Mouse (Mus musculus) frontal cortex, postnatal 36 days (tissue): ENCODE measurements at regions not wholly inside any gene's neighbourhood (a gene's known extent, or its start where the extent isn't known, plus 50 kb on each side); places are given as distances from the start of the nearest gene placed in this dataset.
"Not testable (repeated sequence)": the region's sequence is repeated elsewhere in the genome, so short reads cannot be mapped to it uniquely, and the experiment has no call there.

Source experiments
- DNase-seq, 2 experiments: peaks; one replicate each; pipeline ENCODE4 v3.0.0; 2022; ENCODE audit warnings: low spot score in 2 of 2

DNA sequence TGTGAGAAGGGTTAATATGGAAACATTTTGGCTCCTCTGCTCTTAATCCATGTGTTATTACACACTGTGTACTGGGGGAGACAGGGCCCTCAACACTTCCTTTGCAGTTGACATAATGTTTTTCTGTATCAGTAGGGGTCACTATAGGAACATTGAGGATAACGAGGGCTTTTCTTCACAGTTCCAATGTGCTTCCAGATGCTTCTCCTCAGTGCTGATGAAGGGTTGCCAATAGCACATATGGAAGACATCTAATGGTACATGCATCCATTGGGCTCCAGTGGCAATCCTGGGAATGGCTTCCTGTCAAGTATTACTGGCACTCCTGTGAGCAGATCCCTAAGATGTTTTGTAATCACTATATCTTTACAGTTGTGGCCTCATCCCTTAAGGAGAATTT is 62.1 kb downstream of the Naa11 start:
- no peak for DNase-seq

- no peak for DNase-seq
These were observed 66.3 kb downstream of the Naa11 start for GRCm38 (mm10) chr5:97325831-97326230.

DNA sequence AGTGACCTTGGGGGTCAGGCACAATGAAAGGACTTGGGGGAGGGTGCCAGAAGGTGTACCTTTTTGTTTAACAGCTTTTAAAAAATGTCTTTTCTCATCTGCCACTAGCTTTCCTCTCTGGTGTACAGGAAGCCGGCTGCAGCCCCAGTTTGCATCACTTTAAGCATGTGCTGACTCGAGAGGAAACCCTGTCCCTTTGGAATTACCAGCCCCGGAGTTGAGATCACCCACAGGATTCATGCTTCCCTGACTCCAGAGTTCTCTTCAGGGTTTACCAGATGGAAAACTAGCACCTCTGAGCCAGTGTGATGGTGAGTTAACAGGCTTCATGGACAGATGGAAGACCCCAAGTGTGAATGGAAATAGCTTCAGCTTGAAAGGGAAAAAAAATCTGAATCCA is 68.3 kb downstream of the Naa11 start:
- no peak for DNase-seq

- DNase-seq, result no peak
These were observed 72.2 kb downstream of the Naa11 start for GRCm38 (mm10) chr5:97319816-97320487.

GRCm38 (mm10) chr5:97306902-97307301 is 85.3 kb downstream of the Naa11 start:
- no peak for DNase-seq

GRCm38 (mm10) chr5:97304921-97305320 is 87.3 kb downstream of the Naa11 start:
- DNase-seq, result no peak

GRCm38 (mm10) chr5:97301621-97302020 is 90.6 kb downstream of the Naa11 start:
- DNase-seq, result no peak

DNA sequence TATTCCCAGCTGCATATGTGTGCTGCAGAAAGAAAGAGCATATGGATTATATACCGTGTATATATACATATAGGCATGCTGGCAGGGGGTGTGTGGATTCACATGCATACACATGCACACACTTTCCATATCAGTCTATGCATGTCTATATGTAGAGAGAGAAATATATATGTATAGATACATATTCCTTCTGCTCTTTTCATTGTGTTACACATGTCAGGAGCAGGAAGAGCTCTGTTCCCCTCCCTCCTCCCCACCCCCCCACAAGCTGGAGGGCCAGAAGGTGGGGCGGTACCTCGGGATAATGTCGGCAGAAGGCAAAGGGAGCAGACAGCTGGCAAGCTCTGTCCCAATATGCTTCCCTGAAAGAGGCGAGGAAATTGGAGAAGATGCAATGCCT is 91.3 kb downstream of the Naa11 start:
- peak; percentile 43 to 70 for DNase-seq

DNA sequence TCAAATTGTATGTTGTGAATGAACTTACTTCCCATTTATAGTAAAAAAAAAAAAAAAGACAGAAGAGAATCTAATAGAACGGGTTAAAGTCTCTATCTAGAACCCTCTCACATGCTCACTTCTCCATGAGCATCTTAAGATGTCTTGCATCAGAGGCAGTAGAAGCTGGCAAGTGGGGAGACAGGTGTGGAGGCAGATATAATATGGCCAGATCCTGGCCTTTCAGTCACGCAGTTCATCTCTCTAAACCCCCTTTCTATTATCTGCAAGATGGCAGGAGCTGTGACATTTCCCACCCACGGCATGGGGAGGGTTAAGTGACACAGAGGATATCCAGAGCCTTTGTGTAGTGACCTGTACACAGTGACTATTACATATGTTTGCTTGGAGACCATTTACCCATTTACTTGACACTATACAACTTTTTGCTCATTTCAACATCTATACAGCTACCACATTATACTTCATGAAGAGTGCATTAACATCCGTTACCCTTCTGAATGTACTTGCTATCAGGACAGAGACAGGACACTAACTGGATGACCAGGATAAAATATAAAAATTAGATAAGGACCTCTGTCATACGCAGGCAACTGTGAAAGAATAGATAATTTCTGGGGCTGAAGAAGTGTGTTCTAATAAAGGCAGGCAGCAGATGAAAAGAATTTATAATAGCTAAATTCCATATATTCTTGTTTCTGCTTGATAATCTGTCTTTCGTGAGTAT is 91.9 kb downstream of the Naa11 start:
- no peak for DNase-seq

- DNase-seq, result no peak
These were observed 92.5 kb downstream of the Naa11 start for GRCm38 (mm10) chr5:97299631-97300030.

GRCm38 (mm10) chr5:97296213-97296612 is 96.0 kb downstream of the Naa11 start:
- no peak for DNase-seq

- DNase-seq, result no peak
These were observed 102.0 kb downstream of the Naa11 start for GRCm38 (mm10) chr5:97290166-97290681.

DNA sequence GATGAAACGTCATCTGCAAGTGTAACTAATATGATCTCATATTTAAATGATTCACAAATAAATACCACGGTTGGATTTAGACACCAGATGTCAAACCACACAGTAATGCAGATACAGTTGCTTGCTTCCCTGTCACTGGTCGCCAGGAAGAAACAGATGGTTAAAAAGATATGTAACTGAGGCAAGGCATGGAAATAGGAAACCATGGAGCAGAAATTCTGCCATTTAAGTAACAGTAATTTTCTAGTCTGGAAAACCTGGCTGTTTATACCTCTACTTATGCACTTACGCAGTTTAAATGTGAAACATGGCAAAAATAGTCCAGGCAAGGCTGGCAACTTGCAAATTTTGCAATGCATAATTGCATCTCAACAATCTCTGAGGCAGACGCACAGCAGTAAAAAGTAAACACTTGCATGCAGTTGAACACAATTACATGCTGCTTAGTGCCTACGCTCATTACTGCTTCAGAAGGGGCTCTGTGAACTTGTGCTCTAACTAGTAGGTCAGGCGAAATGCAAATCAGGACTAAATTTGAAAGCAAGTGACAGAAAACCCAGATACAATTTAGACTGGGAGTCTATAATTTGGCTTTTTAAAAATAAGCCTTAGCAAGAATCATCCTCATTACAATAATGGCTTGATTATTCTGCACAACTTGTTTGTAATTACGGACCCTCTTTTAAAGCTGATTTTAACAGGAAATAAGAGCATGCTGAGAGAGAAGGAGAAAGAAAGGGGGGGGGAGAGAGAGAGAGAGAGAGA is 102.6 kb downstream of the Naa11 start:
- peak in 1 of 2 experiments; percentile 56 for DNase-seq

- no peak for DNase-seq
These were observed 112.7 kb downstream of the Naa11 start for GRCm38 (mm10) chr5:97279455-97279854.

- no peak for DNase-seq
These were observed 114.2 kb downstream of the Naa11 start for GRCm38 (mm10) chr5:97277795-97278572.

- no peak for DNase-seq
These were observed 115.5 kb downstream of the Naa11 start for GRCm38 (mm10) chr5:97276724-97277123.

DNA sequence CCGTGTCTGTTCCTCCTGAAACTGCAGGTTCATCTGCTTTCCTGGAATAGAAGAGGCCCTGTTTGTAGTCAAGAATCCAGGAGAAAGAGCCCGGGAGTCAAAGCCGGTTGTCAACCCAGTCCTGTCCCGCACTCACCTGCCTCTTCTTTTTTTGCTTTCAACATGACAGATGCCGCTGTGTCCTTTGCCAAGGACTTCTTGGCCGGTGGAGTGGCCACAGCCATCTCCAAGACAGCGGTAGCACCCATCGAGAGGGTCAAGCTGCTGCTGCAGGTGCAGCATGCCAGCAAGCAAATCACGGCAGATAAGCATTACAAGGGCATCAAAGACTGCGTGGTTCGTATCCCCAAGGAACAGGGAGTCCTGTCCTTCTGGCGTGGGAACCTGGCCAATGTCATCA is 127.5 kb downstream of the Naa11 start:
- not testable (repeated sequence) for DNase-seq

- no peak for DNase-seq
These were observed 135.1 kb downstream of the Naa11 start for GRCm38 (mm10) chr5:97257106-97257505.

- DNase-seq, result no peak
These were observed 135.6 kb downstream of the Naa11 start for GRCm38 (mm10) chr5:97256445-97257060.

GRCm38 (mm10) chr5:97236930-97237329 is 125.5 kb upstream of the Paqr3 start:
- no peak for DNase-seq

DNA sequence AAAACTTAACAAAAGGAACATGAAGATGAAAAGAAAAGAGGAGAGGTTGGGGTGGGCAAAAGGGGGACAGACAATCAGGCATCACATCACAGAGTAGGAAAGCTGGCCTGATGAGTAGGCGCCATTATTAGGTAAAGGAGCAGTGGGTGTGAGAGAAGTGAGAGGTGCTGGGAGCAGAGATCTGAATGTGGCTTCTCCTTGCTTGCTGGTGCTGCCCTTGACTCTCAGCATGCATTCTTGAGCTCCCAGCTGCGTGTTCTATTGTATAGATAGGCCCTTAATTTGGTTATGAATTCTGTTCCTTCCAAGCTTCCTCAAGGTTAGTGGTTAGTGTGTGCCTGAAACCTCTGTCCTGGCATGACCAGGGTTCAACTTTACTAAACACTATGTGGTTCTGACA is 115.0 kb upstream of the Paqr3 start:
- no peak for DNase-seq
